Mouse (Mus musculus): ENCODE results near the gene Chst8.

The Chst8 gene

DNA sequence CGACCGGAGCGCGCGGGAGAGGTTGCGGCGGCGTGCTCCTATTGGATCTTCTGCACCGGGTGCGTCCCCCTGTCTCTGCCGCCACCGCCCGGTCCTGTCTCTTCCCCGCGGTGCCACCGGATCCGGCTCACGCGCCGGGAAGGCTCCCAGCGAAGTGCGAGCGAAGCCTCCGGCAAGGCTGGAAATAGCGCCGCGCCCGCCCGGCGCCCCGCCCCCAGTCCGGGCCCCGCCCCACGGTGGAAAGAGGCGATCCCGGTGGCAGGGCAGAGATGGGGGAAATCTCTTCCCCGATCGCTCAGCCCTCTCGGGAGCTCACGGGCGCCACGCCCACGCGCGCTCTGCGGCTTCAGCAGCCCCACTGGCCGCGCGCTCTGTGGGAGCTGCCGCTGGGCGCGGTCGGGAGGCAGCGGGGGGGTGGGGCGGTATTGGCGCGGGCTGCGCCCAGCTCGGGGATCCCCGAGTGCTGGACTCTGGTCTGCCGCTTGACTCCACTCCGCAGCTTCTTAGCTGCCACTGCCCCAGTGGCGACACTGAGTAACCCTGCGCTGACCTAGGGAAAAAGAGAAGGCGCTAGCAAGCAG, at the start of gene Chst8:
Gene Chst8, minus strand, starts transcription at position 181 of the 581 bp plus-strand sequence.
- no peak for DNase-seq (ENCODE audit: low read depth)

DNA sequence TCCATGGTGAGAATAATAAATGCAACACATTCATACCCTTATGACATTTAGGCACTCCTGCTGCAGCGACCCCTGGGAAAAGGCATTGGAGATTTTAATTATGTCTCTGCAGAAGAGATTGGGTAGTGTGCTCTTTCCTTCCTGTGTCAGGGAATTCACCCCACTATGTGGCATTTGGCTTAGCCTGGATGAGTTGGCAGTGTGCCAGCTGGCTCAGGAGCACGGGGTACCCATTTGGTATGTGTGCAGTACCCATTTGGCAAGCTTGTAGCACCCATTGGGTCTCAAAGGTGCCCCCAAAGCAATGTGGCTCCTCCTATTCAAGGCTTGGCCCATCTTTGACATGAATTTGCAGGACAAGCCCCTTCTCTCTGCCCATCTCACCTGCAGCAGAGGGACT, 45.8 kb upstream of the Chst8 start:
- no peak for DNase-seq (ENCODE audit: low read depth)

DNA sequence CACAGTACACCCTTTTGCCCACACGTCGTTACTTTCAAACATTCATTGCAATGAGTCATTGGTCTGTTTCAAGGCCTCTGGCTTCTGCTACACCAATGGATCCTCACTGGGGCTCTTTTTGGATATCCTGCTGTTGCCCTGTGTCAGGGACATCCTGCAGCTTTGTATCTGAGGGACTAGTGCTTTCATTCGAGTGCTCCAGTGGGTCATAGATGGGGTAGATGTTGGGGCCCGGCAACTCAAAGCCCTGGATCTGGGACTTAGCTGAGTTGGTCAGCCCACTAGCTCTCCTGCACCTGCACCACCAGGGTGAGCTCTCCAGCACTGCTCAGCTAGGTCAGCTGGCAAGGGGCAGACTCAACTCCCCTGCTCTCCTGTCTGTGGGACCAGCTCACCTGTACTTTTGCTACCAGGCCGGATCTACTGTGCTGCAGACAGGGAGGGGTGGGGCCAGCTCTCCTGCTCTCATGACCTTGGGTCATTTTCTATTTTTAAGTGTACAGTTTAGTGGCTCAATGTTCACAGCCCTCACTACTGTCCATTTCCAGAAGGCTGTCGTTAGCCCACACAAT, 42.4 kb upstream of the Chst8 start:
- DNase-seq (ENCODE audit: low read depth) = no peak

DNA sequence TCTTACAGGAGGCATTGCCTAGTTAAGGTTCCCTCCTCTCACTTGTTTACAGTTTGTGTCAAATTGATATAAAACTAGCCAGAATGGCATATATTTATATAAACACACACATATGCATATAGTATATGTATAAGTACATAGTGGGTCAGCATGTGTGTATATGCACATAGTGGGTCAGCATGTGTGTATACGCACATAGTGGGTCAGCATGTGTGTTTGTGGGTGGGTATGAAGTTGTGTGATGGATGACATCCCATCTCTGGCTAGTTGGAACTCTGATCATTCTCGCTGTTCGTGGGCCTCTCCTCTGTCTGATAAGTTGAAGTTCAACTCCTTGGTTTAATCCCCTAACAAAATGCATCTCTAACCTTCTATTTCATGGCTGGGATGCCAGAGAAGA, 40.9 kb upstream of the Chst8 start:
- DNase-seq (ENCODE audit: low read depth) = no peak

DNA sequence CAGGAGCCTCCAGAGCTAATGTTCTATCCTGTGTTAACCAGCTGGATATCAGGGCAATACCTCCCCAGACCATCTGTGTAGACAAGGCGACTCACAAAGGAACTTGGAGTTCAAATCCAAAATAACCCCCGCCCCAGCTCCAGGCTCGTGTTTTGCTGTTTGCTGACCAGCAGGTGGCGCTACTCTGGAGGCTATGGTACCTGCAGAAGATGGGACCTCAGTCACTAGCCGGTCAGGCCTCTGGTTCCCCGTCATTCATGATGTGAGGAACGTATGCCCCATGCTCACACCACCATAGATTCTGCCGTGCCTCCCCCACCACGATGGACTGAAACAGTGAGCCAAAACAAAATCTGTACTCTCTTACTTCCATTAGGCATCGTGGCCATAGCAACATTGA, 37.1 kb upstream of the Chst8 start:
- peak; percentile 9 for DNase-seq (ENCODE audit: low read depth)

DNA sequence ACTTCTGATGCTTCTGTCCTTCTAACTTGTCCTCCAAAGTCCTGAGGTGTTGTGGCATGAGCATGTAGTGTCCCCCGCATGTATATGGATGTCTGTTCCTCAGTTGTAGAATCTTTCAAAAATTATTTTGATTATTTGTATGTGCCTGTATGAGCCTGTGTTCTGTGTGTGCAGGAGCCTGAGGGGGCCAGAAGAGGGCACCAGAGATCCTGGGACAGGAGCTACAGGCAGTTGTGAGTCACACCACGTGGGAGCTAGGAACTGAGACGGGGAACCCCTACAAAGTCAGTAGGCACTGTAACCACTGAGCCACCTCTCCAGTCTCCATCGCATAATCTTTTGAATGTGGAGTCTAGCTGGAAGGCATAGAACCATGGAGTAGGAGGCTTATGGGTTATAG, 36.3 kb upstream of the Chst8 start:
- no peak for DNase-seq (ENCODE audit: low read depth)

DNA sequence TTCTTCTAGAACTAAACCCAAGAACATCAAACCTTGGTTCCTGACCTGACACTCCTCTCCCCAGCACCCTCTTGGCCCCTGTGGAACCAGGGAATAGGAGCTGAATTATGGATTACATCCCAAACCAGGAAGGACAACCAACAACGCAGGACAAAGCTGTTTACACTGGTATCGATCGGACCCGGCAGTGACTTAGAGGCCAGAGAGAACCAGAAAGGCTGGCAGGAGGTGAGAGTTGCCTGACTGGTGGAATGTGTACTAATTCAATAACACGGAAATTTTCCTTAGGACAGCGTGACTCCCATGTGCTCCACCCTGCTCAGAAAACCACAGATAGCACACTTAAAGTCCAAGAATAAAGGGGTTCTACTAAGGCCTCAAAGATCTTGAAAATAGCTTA, 35.4 kb upstream of the Chst8 start:
- no peak for DNase-seq (ENCODE audit: low read depth)

DNA sequence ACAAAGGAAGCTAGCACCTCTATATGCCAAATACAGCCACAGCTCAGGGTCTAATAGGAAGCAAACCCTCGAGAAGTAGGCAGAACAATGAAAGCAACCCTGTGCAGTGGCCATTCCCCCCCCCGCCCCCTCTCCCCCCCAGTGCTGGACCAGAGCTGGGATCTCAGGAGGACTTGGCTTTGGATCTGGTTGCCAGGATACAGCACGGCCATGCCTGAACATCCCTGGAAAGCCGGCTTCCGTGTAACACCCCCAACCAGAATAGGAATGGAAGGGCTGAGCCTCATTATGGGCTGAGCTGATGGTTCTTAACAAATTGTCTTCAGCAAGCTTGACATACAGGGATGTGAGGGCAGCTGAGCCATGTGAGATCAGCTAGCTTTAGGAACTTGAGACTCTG, 34.9 kb upstream of the Chst8 start:
- no peak for DNase-seq (ENCODE audit: low read depth)

DNA sequence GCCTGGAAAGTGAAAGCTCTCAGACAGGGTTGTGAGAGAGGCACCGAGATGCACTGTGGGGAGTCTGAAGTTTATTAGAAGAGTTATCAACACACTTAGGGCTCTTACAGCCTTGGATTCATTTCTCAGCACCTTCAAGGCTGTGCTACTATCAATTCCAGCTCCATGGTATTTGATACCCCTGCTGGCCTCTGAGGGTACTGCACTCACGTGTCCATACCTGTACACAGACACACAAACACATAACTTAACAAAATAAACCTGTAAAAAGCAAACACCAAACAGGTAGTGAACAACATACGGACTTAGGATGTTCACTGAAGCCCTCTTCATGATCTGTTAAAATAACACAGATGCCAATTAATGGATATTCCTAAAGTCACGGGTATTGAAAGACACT, 26.2 kb upstream of the Chst8 start:
- DNase-seq (ENCODE audit: low read depth) = no peak

DNA sequence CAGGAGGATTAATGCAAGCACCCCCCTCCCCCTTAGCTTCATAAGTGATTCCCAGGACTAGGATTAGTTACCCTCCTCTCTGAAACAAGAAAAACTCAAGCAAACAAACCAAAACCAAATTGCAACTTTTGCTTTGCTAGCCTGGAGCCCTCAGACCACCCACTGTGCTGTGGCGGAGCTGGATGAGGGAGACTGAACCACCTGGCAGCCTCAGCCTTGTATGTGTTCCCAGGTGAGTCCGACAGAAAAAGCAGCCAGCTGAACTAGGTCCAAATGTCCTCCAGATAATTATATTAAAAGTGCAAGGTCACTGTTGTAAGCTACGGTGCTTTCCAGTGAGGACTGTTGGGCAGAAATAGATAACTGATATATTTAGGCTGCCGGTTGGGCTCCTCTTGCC, 25.7 kb upstream of the Chst8 start:
- no peak for DNase-seq (ENCODE audit: low read depth)

DNA sequence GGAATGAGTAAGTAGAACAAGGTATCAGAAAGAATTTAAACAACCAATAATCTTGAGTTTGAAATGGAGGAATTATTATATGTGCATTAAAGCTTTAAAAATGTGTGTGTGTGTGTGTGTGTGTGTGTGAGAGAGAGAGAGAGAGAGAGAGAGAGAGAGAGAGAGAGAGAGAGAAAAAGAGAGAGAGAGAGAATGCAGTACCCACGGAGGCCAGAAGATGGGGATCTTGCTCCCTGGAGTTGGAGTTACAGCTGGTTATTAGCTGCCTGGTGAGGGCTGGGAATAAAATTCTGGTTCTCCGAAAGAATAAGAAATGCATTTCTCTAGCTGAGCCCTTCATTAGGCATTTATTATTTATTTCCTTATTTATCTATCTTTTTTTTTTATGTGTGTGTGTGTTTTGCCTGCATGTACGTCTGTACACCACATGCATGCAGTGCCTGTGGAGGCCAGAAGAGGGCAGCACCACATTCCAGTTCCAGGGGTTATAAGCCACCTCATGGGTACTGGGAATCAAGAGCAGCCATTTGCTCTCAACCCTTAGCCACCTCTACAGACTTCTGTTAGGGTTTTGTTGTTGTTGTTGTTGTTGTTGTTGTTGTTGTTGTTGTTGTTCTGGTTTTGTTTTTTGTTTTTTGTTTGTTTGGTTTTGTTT, 13.9 kb upstream of the Chst8 start:
- peak; percentile 12 for DNase-seq (ENCODE audit: low read depth)

DNA sequence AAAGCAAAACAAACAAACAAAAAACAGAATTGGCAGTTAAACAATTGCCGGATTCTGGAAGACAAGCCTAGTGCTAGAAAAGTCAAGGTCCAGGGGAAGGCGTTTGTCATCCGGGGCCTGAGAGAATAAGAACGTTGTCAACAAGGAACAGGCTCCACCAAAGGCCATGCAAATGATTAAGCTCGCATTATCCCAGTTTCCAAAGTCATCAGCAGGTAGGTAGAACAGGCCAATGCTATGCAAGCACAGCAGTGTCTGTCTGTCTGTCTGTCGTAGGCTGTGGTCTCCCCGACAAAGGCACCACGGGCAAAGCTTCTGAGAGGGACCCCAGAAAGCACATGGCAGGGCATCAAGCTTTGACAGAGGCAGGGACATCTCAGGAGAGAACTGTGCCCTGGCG, 9.1 kb upstream of the Chst8 start:
- no peak for DNase-seq (ENCODE audit: low read depth)

DNA sequence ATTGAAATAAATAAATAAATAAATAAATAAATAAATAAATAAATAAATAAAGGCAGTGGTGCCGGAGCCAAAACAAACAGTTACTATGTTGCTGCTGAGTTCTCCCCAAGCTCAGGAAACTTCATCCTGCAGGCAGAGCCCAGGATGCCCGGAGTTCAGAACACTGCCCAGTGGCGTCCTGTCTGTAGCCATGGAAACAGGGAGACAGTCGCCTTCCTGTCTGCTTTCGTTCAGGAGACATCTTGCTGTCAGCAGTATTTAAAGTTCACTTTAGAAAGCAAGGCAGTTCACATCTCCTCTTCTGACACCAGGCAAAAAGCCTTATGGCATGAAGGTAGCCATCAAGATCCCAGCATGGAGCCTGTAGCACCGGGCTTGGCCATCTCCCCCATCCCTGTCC, 8.0 kb upstream of the Chst8 start:
- no peak for DNase-seq (ENCODE audit: low read depth)

DNA sequence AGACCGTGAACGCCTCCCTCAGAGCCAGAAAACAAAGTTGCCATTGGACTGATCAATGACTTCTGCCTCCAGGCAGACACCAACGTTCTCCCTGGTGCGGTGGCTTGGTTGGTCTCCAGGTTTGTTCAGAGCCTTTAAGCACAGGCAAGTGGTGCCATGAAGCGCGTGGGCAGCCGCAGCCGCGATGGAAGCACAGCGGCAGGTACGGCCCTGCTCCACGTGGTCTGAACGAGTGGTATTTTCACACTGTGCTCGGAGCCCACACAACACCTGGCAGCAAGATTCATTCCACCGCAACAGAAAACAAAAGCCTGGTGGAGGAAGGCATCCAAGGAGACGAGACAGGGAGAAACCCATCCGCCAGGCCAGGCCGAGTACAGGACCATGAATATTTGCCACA, 7.3 kb upstream of the Chst8 start:
- DNase-seq (ENCODE audit: low read depth) = no peak

DNA sequence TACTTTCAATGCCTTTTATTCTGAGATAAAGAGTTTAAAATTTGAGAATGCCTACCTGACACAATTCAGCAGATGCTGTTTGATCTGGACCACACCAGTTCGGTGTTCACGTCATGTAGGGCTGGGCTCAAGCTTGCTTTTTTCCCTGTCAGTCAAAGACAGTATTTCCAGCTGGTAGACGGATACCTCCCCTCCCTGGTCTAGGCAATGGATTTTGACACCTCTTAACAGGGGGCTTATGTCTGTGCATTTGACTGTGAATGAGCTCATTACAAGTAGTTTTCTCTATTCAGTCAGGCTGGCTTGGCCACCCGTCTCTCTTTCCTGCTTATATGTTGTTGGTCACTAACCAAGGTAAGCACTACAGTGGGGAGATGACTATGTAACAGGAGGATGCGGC, 6.1 kb upstream of the Chst8 start:
- DNase-seq (ENCODE audit: low read depth) = no peak

DNA sequence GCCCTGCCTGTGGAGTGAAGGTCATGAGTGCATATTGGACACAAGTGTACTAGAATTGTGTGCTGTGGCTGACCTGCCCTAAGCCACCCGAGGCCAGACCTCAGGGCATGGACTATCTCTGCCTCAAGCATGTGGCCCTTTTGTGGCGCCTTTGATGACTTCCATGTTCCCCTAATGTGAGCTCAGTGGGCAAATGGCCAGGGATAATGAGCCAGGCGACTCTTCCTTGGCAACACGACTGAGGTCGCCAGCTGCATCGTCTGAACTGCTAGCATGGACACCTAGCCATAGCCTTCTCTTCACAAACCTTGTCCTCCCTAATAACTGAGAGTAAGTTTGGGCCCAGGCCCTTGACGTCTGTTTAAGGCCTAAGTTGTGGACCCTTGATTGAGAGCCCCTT, 4.5 kb upstream of the Chst8 start:
- DNase-seq (ENCODE audit: low read depth) = no peak

DNA sequence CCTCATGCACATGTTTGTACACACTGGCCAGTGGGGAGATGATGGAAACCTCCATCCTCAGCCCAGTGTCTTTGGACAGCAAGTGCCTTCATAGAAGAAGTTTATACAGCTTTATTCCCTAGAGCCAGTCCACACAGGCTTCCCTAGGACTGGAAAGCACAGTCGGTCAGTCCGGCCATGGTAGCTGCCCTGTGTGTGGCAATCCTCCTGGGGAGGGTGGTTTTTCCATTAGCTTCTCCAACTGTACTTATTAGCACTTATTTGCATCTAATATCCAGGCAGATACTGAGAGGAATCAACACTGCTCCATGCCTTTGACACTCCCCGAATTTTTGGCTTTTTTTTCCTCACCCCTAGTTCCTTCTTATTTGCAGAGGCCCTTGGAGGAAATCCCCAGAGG, 2.3 kb upstream of the Chst8 start:
- DNase-seq (ENCODE audit: low read depth) = no peak

DNA sequence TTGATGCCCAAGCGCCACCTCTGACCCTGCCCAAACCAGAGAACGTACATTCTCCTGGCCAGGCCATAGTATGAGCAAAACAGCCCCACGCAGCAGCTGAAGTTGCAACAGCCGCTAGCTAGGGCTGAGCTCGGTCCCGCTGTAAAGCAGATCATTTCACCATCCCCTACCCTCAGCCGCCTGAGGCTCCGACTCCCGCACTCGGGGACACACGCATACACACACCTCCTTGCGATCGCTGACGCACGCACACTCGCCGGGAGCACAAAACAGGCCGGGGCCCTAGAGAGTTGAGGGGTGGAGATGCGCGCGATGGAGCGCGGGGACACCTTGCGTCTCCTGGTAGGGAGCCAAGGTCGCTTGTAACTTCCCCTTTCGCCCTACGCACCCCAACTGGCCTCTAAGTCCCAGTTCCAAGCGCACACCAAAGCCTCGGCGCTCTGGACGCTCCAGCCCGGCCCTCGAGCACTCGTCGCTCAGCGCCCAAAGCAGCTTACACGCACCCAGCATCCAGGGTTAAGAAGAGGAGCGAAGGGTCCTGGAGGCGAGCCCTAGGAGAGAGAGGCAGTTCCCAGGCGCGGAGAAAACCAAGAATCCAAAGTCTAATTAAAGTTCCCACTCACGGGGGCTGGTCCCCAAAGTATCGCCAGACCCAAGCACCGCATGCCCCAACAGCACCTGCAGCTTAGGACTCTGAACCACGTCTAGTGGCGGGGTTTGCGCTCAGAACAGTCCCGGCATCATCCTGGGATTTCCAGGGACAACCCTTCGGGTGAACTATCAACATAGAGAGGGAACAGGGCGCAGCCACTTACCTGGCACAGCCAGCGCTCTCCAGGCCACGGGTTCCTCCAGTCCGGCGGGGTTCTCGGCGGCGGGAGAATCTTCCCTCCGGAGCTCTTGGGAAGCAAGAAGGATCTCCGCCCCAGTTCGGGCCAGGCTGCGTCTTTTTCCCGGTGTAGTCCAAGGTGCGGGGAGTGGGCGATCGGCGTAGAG, 682 bp downstream of the Chst8 start:
- DNase-seq (ENCODE audit: low read depth) = no peak

DNA sequence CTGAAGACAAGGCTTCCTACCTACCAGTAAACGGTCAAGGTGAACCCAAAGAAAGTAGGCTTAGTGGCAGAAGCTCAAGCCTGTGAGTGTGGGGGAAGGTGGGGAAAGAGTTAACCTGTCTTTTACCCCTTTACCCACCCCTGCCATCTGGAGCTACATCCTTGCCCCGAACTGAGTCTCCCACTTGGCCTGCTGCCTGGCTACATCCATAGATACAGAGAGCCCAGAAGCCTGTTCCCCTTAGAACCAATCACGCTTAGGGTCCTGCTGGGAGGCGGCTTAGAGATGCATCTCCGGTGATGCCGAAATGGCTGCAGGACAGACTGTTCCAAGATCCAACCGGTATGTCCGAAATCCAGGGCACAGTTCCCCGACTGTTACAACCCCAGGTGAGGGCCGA, 1.5 kb downstream of the Chst8 start:
- DNase-seq (ENCODE audit: low read depth) = no peak

DNA sequence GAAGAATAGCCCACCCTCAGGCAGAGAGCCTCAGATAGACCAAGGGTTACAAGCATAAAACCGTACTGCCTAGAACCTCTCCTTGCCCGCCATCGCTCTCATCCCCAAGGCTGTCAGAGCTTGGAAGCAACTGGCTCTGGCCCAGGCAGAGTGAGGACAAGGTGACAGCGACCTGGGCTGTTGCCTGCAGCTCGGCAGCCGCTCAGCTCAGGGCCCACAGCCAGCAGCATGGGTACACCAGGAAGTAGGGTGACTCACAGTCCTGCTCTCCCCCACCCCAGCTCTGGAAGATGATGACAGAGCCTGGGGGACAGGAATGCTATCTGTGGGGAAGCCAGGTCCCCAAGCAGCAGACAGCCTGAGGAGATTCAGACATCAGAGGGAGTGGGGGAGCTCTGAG, 6.2 kb downstream of the Chst8 start:
- DNase-seq (ENCODE audit: low read depth) = no peak

DNA sequence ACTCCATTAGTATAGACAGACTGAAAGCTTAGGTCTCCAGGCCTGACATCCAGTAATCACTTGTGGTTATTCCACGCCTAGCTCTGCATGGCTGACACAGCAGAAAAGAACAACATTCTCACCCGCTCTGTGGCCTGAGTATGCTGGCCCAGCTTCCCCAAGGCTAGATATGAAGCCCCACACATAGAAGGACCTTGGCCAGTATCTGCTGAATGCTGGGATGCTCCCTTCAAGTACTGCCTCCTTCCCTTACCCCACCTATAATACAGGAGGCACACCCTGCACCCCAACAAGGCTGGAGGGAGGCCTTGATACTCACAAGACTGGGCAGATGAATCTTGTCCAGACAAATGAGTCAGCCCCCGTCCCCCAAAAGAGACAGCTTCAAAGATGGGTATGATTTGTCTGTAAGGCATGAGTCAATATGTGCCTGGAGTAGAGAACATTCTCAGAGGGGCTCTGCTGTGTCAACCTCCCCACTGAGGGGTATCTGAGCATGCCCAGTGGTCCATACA, 6.8 kb downstream of the Chst8 start:
- no peak for DNase-seq (ENCODE audit: low read depth)

DNA sequence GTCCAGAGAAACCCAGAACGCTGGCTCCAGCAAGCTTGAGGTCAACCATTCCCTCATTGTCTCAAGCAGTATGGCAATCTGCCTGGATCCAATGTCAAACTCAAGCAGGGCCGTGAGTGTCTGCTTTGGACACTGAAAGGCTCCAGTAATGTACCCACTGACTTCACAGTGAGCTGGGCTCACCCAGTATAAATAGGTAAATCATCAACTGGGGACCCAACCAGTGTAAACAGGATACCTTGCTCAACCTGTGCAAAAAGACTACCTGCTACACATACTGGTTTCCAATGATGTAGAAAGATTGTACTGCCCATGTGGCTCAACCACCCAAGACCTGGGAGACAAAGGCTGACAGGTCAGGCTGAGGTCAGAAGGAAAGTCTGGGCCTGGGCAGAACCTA, 7.5 kb downstream of the Chst8 start:
- DNase-seq (ENCODE audit: low read depth) = no peak
